Mouse (Mus musculus) thymus, postnatal 4 days (tissue): ENCODE measurements around the gene Bbx.

Experiments
- DNase-seq: peaks from one replicate; pipeline ENCODE4 v3.0.0; 2021

The Bbx gene

DNA sequence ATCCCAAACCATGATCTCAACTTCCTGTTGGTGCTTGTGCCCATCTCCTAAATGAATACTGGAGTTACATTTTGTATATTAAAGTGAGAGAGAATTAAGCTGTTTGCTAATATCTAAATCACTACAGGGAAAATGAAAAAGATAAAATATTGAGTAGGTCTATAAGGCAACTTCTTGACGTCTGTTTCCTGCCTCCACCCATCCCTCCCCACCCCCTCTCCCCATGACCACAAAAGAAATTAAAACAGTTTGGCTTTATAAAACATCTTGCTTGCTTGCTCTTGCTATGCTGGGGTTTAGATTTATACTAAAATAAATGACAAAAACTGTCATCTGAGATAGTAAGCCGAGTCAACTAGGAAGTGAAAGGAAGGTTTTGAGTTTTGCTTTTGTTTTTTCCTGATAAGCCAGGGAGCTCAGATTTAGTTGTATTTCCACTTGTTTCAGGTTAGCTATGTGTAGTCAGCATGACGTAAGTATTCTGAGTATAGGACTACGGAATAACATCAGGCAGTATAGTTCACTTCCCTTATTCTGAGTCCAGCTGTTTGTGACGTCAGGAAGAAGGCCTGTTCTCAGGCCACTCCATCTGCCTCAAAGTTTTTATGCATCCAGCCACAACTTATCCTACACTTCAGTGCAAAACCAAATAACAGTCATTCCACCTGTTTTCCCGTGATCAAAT, 36.1 kb downstream of the Bbx start:
- DNase-seq: no peak

DNA sequence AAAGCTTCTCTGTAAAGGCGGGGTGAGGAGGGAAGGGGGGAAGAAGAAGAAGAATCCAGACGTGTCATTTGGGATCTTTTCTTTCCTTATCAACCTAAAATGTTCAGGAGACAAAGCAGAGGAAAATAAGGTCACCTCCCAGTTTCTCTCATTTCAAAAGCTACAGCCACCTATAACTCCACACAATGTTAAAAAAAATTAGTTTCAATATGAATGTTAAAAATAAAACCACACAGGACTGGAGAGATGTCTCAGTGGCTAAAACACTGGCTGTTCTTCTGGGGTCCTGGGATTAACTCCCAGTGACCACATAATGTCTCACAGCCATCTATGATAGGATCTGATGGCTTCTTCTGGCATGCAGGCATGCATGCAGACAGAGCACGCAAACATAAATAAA, 43.7 kb downstream of the Bbx start:
- DNase-seq: no peak

GRCm38 (mm10) chr16:50383541-50383940, 48.6 kb downstream of the Bbx start:
- no peak for DNase-seq

DNA sequence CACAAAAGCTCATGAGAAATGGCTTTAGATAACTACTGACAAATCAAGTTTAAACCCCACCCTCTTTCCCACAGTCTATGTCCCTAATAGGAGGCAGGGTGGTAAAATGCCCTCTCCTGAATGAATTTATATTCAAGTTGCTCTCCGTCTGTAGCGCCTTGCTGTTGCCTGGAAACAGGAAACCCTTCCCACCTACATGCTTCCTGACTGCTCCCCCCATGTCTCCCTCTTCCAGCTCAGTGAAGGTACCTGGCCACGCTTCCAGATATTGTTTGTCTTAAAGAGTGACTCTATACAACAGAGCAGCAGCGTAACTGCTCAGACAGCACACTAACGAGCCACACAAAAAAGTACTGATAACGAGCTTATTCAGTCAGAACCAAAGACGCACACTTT, 50.8 kb downstream of the Bbx start:
- no peak for DNase-seq

- peak; percentile 84 for DNase-seq
Measured at GRCm38 (mm10) chr16:50380682-50381350, 51.4 kb downstream of the Bbx start.

GRCm38 (mm10) chr16:50380232-50380631, 52.0 kb downstream of the Bbx start:
- no peak for DNase-seq

GRCm38 (mm10) chr16:50374611-50375010, 57.6 kb downstream of the Bbx start:
- peak; percentile 69 for DNase-seq

DNA sequence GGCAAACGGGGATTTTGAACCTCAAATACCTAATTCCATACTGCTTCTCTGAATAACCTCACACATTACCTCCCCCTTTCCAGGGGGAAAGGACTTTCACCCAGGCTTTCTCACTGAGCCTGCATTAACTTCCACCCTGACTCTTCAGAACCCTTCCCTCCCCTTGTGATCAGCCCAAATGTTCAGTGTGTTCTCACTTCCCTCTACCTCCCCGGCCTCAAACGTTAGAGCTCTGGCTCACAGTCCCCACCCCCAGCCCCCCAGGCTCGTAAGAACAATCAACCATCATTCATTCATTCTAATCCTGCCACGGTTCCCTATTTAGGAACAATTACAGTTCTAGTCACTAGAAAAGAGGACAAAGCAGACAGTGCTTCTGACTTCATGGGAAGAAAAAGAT, 58.5 kb downstream of the Bbx start:
- DNase-seq: no peak

DNA sequence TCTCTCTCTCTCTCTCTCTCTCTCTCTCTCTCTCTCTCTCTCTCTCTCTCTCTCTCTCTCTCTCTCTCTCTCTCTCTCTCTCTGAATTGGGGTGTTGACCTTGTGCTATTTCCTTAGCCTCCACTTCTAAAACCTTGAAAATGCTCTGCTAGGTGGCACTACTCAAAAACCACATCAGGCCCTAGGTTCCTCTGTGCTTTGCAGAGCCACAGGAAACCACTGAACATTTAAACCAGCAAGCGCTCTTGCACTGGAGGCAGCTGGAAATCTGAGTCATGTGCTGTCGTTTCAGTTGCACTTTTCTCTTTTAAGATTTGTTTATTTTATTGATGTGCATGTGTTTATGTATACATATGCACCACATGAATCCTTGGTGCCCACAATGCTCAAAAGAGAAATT, 59.6 kb downstream of the Bbx start:
- DNase-seq: peak; percentile 43

DNA sequence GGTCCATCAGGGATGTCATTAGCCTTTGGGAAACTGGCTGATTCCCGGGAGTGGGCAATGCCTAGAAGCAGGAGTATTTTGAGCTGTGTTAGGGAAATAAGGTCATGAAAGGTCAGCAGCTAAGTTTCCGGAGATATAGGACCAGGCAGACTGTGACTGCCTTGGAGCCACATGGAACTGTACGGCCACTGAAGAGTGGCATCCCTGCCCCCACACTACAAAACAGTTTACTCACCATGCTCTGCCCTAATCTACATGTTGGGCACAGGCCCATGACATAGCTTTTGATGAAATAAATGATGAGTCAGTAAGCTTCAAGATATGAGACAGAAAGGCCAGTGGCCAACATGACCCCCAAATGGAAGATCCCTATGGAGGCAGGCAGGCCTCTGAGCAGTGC, 60.7 kb downstream of the Bbx start:
- no peak for DNase-seq

DNA sequence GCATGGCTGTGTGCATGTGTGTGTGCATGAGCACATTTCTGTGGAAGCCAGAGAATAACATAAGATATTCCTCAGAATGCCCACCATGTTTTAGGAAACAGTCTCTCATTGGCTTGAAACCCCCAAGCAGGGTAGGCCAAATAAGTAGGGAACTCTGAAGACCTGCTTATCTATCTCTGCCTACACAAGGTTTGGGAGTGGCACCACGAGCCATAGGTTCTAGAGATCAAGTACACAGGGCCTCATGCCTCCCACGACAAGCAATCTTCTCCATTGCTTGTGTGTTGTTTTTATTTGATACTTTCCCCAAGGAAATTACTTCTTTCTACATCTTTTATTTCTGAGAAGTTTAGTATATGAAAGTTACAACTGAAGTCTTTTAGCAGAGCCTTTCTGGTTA, 61.8 kb downstream of the Bbx start:
- DNase-seq: no peak

DNA sequence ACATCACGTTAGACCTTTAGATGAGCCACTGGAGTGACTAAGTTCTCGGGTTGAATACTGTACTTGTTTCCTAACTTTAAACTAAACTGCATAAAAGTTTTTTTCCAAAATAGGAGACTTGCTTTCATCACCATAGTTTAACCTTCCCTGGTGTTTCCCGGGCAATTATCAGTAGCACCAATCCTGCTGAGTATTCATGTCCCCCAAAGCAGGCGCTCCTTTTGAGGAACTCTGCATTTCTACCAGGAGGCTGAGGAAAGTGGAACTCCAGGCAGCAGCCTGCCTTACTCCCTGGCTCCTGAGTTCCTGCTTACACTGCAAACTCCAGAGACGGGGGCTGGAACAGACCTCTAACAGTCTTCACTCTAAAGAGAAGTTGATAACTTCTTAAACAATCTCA, 65.6 kb downstream of the Bbx start:
- DNase-seq: no peak

GRCm38 (mm10) chr16:50364189-50365059, 67.8 kb downstream of the Bbx start:
- peak; percentile 54 for DNase-seq

DNA sequence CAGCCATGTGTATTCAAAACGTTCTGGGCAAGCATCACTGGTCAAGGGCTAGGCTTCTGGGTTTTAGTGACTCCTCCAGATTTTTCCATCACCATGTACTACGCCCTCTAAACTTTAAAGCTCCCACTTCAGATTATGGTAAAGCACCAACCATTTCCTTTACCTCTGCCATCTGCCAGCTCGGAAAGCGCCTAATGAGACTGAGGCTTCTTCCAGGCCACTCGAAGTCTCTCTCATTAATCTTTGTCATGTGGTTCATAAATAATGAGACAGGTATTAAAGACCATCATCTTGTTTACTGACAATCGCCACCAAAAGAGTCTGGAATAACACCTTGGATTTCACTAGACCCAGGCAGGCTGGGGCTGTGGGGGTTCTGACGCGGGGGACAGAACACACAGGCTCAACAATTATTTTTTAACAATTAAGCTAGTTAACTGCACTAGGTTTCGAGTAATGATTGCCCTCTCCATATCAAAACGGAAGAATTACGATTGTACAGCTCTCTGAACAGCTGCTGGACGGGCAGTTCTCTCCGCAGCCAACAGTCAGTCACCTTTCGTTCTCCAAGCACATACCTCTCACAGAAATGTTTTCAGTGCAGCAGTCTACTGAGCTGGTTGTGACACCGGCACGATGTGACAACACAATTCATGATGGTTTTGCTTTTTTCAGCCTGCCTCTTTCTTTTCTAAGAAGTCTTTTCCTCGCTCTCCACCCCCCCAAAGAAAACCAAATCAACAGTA, 68.6 kb downstream of the Bbx start:
- no peak for DNase-seq

- DNase-seq: no peak
Measured at GRCm38 (mm10) chr16:50360631-50361030, 71.6 kb downstream of the Bbx start.

DNA sequence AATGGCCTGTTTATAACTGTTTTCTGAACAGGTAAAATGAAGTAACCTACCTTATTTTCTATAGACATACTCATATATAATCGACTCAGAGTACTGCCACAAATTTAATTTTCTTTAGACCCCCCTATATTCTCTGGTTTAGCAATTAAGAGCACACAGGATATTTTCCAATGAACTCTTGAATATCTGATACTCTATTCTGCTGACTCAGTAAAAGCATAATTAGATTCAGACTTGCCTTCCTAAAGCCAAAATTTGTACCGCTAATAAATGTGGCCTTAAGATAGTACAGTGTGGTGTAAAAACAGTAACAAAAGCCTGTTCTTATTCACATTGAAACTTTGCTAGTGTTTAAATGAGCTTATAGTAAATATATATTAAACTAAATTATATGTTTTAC, 102.5 kb downstream of the Bbx start:
- DNase-seq: no peak

- no peak for DNase-seq
Measured at GRCm38 (mm10) chr16:50324746-50325145, 107.4 kb downstream of the Bbx start.

GRCm38 (mm10) chr16:50324292-50324691, 107.9 kb downstream of the Bbx start:
- DNase-seq: no peak

GRCm38 (mm10) chr16:50321368-50321767, 110.8 kb downstream of the Bbx start:
- no peak for DNase-seq

GRCm38 (mm10) chr16:50318255-50318654, 113.9 kb downstream of the Bbx start:
- no peak for DNase-seq

DNA sequence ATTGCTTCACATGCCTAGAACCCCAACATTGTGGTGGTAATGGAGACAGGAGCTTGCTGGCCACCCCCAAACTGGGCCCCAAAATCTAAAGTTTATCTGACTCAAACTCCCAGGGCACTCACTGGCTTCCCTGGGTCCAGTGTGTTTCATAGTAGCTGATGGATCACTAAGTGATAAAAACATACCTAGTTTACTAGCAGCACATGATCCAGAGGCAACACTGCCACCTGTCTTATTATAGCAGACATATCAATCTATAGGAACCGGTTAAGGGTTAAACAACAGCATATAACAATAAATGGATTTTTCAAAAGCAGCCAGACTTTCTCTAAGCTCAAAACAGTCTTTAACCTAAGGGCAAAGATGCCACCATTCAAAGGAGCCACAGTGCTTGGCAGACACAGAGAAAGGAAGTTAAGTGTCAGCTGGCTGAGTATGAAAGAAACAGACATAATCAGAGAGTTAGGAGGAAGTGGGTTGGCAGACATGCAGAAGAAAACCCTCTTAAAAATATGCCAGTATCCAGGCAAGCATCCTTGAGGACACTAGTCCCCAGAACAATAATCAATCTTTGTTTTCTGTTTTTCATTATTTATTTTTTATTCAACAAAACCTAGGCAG, 116.7 kb downstream of the Bbx start:
- DNase-seq: no peak

GRCm38 (mm10) chr16:50311588-50311987, 120.6 kb downstream of the Bbx start:
- no peak for DNase-seq
